Mouse (Mus musculus): ENCODE data around the gene Pomc. TPM values are rescaled to one million over a fixed set of nuclear protein-coding genes. Genes with fewer than 3 reads are reported as not detected.

Gene Pomc
- total and polyA plus RNA-seq, 3 experiments: not detected

- no peaks in the 10 kb centered on the region for H3K4me1 ChIP-seq (ENCODE audit: insufficient read depth, low read depth, low read length)
- DNase-seq (ENCODE audit: low spot score): no peak
- peaks cover 3% of the 10 kb centered on the region; the same call in 1 of the 2 replicates for H3K27me3 ChIP-seq (ENCODE audit: insufficient read depth, low read length)
- H3K36me3 ChIP-seq (replicated peaks): no peaks in the 10 kb centered on the region
- no peak for ATAC-seq (ENCODE audit: extremely low read depth, insufficient number of reproducible peaks, low FRiP score, poor library complexity, severe bottlenecking)
- H3K9me3 ChIP-seq (replicated peaks): no peaks in the 10 kb centered on the region
- H3K4me3 ChIP-seq (ENCODE audit: low read depth, low read length): no peak overlapping the region
- TF ChIP-seq GATA1 (IDR thresholded peaks at IDR 0.05; ENCODE audit: borderline replicate concordance, low read length): no peak
Measured at GRCm38 (mm10) chr12:4008731-4009130, 54.0 kb downstream of the Pomc start.

Other genes with a start within 250 kb of the Pomc start
- not detected in 2 replicates for gene Dnmt3a, start 148.9 kb upstream of the Pomc start, total RNA-seq (2014; fragmentation: Nextera tagmentation)
- 0.29 and 1.1 TPM in 2 replicates for gene Dnmt3a, start 148.9 kb upstream of the Pomc start, total RNA-seq (2017)
- gene Dnmt3a, start 148.9 kb upstream of the Pomc start, polyA plus RNA-seq (2012): 0.04 and 0.05 TPM in 2 replicates
- gene Efr3b, start 84.0 kb downstream of the Pomc start, total RNA-seq (2014; fragmentation: Nextera tagmentation): not detected in 2 replicates
- gene Efr3b, start 84.0 kb downstream of the Pomc start, total RNA-seq (2017): 0.12 and 0.27 TPM in 2 replicates
- not detected in 2 replicates for gene Efr3b, start 84.0 kb downstream of the Pomc start, polyA plus RNA-seq (2012)
- 8.7 and 11.0 TPM in 2 replicates for gene Dnajc27, start 127.6 kb downstream of the Pomc start, total RNA-seq (2014; fragmentation: Nextera tagmentation)
- 5.3 and 6.6 TPM in 2 replicates for gene Dnajc27, start 127.6 kb downstream of the Pomc start, total RNA-seq (2017)
- 6.0 and 6.3 TPM in 2 replicates for gene Dnajc27, start 127.6 kb downstream of the Pomc start, polyA plus RNA-seq (2012)
- gene Adcy3, start 178.2 kb downstream of the Pomc start, total RNA-seq (2014; fragmentation: Nextera tagmentation): not detected in 2 replicates
- under 0.01 and 0.05 TPM in 2 replicates for gene Adcy3, start 178.2 kb downstream of the Pomc start, total RNA-seq (2017)
- gene Adcy3, start 178.2 kb downstream of the Pomc start, polyA plus RNA-seq (2012): not detected in 2 replicates